Mouse (Mus musculus) gastrocnemius, postnatal 10 days (tissue): ENCODE measurements around the gene Tmtc1. TPM values are rescaled to one million over a fixed set of nuclear protein-coding genes. Genes with fewer than 3 reads are reported as not detected.

Experiments
- DNase-seq: peaks from one replicate; pipeline ENCODE4 v3.0.0; 2021; ENCODE audit warnings: mixed read lengths
- total RNA-seq, 2 experiments: library from RNA; stranded (reverse); gene quantifications; 2 replicates each; pipeline ENCODE4 v1.2.3; 2021

Gene Tmtc1
- total RNA-seq, 2 experiments from 2014 or later, result 57.5 to 58.7 TPM

DNA sequence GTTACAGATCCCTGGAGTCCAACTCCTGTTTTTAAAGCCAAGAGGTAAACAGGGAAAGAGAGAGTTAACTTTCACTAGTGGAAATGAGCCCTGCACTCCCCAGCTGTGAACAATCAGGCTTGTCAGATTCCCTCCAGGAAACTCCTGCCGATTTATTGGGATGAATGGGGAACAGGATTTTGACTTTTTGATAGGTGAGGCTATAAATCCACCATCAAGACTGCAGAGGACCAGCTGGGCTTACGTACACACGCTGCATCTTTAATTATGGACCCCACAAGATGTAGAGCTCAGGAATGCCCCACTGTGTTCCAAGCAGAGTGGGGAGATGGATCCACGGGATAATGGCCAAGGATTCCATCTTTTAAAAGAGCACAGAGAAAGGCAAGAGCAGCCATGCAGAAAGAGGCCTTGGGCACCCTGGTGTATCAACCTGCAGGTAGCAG lies 77.1 kb downstream of the Tmtc1 start:
- no peak for DNase-seq

DNA sequence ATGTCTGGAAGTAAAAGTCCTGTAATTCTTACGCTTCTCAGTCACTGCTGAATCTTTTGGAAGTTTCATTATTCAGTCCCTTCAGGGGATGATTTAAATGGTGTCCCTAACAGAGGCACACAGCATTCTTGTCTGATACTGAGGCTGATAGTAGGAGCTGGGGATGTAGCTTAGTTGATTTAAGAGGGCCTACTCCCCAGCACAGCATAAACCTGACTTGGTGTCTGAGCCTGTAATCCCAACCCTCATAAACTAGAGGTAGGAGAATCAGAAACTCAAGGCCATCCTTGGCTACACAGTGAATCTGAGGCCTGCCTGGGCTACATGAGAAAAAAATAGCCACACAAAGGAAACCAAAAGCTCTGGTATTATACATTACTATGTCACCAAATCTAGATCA lies 77.6 kb downstream of the Tmtc1 start:
- no peak for DNase-seq

DNA sequence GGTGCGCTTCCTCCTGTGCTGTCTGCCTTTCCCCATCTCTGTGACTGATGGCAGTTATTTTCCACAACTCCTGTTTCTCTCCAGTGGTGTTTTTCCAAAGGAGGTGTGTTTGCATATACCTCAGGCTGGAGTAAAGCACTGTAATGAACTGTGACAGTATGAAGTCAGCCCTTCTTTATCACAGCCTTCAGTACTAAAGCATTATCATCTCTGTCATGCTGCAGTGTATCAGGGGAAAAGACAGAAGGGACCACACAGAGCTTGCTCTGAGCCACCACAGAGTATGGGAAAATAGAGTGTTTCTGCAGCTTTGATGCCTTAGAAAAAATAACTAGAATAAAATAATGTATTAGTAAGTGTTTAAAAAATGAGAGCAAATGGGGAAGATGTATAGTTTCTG lies 81.0 kb downstream of the Tmtc1 start:
- no peak for DNase-seq

DNA sequence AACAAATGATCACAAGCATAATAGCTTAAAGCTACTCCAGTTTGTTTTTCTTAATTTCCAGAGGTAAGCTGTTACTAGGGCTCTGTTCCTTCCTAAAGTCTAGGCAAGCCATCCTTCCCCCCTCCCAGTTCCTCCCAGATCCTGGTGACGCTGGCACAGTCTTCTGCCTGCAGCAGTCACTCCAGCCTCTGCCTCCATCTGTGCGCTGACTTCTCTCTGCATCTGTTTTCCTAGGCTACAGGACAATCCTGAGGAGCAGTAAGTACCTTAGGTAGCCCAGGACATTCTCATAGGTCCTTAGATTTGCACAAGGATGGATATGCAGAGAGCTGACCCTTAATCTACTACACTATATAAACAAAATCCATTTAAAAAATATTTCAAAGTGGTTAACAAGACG lies 81.7 kb downstream of the Tmtc1 start:
- no peak for DNase-seq

DNA sequence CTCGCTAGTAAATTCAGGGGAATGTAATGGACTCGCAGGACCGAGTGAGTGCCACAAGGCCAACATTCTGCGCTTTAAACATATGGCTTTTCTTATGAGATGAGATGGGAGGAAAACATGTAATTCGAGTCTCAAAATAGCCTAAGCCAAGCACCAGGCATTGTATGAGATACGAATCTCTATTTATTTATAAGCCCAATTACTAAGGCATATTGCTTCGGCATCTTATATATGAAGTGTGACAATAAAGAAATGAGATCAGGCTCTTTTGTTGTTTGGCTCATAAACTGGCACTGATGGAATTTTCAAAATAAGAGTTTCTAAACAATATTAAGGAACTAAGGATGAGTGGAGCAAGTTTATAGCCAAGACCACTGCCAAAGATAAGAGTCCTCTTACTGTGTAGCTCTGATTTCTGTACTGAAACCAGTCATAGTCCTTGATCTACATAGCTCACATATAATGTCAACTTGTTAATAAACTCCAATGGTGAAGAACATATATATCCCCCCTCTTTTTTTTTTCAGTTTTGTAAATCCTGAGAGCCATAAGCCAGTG lies 84.8 kb downstream of the Tmtc1 start:
- no peak for DNase-seq

DNA sequence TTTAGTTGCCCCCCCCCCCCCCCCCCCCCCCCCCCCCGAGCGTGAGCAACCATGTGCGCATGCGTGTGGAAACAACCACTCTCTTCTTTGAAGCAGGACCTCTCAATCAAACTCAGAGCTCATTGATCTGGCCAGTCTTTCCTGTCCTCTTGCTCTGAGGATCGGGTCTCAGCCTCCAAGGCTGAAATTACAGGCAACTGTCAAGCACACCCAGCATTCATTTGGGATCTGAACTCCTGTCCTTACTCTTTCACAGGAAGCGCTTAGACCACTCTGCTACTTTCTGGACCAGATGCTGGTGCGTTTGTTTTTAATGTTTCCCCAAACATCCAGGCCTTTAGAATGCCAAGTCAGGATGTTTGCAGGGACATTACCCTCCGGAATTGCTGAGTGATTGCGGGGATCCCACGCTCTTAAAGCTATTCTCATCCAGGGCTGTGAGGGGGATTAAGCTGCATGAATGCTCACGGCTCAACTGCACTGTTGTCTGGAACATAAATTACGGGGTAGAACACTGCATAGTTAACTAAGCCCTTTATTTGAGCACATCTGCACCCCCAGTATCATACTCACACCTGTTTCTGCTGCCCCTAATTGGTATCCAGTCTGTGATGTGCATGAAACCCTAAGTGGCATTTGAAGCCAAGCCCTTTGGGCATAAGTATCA lies 85.5 kb downstream of the Tmtc1 start:
- DNase-seq, result no peak

DNA sequence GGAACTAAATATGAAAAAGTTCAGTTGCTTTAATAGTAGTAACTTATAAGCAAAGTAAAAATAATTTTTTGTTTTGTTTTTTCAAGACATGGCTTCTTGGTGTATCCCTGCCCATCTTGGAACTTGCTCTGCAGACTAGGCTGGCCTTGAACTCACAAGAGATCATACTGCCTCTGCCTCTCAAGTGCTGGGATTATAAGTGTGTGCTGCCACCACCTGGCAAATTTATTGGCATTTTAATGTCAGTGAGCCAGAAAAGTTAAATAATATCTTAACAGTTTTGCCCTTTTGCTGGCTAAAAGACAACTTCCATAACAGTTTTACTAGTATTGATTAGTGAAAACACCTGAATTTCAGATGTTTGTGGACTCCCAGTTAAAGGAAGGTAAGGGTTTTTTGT lies 88.0 kb downstream of the Tmtc1 start:
- DNase-seq, result no peak

DNA sequence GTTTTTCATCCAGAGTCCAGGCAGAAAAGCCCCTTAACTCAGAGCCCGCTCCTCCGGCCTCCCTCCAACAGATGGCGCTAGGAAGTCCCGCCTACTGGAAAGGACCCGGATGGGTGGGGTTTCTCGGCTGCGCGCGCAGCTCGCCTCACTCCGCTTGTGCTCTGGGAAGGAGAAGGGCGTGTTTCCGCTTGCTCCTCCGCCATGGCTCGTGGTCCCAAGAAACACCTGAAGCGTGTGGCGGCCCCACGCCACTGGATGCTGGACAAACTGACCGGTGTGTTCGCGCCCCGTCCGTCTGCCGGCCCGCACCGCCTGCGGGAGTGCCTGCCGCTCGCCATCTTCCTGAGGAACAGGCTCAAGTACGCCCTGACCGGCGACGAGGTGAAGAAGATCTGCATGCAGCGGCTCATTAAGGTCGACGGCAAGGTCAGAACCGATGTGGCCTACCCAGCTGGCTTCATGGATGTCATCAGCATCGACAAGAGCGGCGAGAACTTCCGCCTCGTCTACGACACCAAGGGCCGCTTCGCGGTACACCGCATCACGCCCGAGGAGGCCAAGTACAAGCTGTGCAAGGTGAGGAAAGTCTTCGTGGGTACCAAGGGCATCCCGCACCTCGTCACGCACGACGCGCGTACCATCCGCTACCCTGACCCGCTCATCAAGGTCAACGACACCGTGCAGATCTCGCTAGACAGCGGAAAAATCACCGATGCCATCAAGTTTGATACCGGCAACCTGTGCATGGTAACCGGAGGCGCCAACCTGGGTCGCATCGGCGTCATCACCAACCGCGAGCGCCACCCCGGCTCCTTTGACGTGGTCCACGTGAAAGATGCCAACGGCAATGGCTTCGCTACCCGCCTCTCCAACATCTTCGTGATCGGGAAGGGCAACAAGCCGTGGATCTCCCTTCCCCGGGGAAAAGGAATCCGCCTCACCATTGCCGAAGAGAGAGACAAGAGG lies 89.4 kb downstream of the Tmtc1 start:
- peak; percentile 61 for DNase-seq

DNA sequence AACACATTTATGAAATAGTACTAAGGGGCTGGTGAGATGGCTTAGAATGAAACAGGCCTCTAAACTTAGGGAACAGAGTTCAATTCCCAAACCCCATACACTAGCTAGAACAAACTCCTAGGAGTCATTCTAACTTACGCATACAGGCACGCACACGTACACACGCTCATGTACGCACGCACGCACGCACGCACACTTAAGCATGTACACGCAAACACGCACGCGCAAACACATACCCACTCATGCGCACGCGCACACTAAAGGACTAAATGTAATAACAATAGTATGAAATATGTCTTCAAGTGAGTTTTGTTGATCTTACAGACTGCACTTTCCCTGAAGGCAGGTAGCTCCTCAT lies 90.1 kb downstream of the Tmtc1 start:
- no peak for DNase-seq

DNA sequence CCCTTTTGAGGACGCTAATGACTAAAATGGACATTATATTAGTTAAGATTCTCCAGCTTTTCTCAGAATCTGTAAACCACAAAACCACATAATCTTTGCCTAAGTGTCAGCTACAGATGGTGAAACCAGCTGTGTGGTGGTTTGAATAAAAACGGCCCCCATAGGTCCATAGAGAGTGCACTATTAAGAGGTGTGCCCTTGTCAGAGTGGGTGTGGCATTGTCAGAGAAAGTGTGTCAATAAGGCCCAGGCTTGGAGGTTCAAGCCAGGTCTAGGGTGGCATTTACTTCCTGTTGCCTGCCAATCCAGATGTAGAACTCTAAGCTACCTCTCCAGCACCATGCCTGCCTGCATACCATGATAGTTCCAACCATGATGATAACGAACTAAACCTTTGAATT lies 99.2 kb downstream of the Tmtc1 start:
- no peak for DNase-seq

DNA sequence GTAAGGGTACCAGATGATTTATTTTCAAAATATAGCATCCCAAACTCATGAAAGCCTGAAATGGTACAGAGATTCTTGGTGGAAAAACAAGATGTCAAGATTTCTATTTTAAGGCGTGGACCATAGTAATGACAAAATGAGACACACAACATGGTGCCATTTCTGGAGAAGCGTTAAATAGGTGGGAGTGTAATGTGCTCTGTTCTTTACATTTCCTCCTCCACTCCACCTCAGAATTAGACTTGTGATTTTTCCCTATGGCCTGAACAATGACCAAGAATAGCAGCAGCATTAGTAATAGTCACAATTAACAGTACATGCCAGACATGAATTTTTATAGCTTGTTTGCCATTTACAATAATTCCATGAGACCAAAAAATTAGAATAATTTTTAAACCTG lies 102.0 kb downstream of the Tmtc1 start:
- DNase-seq, result no peak

DNA sequence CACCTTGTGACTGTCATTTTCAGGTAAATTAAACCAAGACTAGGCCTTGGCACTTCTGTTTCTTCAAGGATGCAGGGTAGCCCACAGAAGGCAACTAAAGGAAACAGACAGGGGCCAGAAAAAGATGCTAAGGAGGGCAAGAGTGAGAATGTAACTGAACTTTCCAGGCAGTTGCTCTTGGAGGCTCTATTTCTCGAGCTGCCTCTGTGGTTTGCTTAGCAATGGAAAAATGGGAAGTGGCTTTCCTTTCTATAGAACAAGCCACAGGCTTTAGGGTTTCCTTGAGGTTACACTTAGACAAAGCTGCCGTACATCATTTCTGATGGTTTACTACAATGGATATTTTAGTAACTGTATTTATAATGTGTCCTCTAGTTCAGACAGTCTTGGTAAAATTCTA lies 102.4 kb downstream of the Tmtc1 start:
- DNase-seq, result no peak

DNA sequence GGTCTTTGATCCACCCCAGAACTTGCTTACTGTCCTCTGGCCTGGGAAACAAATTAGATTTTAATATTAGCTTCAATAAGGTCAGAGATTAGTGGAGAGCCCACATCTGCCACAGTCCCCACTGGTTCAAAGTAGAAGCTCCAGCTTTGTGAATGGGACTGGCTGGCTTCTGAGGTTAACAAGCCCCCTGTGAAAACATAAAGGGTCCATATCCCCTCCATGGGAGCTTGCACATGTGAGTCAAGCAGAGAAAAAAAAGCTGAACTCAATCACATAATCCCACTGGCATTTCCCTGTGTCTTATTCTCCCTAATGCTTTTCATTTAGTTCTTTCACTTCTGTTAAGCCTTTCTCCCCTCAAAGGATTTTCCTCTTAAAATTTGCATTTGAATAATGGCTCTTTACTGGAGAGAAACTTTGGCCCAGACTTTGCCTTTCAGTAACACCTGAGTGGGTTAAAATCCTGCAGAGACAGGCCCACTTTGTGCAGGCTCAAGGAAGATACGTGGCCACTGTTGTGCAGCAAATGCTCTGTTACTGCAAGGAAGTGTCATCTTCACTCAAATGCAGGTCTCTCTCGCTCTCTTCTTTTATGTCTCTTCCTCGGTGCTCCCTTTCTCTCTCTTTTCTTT lies 105.7 kb downstream of the Tmtc1 start:
- no peak for DNase-seq

DNA sequence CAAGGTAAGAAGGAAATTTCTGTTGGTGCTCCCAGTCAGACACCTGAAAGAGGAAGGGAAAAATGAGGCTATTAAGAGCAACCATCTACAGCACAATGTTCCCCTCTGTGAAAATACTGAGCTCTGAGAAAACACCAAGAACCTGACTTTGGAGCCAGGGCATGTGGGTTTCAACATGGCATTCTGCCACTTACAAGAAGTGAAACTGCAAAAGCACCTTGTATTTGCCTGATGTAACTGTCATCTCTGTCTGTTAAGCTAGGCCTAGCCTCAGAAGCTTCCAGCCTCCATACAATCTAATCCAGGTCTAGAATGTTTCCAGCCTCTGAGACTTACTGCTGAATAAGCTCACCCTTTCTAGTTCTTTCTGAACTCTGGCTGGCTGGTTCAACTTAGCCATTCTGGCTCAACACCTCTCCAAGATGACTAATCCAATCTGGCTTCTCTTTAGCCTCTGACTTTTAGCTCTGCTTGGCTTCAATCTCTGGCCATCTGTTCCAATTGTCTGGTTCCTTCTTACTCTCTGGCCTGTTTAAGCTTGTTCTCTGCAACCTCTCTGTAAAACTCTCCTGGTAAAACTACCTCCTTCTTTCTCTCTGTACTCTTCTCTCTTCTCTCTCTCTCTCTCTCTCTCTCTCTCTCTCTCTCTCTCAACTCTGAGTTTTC lies 107.8 kb downstream of the Tmtc1 start:
- DNase-seq, result no peak

DNA sequence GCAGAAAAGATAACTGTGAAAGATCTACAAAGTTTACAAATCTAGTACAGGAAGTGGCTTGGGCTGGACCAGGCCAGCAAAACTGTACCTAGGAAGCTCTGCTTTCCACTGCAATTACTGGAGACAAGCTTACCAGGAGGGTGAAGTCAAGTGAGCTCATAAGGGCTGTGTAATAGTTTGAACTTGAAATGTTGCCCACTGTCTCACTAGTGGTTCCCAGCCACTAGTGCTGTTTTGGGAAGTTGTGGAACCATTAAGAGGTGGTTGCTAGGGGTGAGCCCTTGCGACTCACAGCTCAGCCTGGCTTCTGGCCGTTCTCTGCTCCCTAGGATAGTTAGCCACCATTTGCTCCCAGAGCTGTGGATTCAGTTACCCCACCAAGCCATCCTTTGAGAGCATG lies 112.3 kb downstream of the Tmtc1 start:
- no peak for DNase-seq

DNA sequence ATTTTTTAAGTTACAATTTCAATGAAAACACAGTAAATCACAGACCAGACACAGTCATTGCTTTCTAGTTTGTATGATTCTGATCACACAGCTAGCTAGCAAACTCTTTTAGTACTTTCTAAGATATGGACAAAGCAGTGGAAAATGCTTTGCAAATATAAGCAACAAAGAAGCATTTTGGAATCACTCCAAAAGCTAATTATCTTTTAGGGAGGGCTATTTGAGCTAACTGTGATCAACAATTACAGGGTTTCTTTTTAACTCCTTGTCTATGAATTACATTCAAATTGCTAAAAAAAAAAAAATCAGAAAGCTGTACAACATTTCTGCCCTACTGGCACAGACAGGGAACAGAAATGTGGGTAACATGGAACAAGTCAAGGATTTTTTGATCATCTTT lies 114.2 kb downstream of the Tmtc1 start:
- DNase-seq, result no peak

DNA sequence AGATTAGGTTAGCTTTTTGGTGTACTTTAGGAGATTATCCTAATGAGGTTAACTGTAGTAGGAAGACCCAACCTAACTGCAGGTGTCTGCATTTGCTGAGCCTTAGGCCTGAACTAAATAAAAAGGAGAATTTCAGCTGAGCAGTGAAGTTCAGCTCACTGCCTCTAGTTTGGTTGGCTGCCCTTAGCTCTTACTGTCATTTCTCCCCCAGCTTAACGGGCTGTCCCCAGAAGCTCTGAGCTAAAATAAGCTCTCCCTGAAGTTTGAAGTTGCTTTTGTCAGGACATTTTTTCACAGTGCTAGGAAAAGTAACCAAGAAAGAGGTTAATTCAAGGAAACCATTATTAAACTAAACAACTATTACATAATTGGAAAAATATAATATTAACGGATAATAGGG lies 115.3 kb downstream of the Tmtc1 start:
- DNase-seq, result no peak

DNA sequence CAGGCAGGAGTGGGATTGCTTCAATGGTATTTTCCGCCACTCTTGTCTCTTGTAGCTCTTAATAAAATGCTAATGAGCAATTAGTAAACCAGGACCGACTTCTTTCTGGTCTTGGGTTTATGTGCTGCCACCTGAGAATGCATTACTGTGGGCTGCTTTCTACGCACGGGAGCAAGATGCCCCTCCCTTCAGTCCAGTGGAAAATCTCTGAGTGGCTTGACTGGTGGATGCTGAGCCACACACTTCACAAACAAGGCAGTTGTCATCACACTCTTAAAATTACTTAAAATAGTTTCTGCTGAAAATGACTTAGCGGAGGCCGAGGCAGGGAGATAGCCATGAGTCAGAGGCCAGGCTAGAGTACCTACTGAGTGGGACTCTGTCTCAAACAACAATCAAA lies 116.1 kb downstream of the Tmtc1 start:
- DNase-seq, result no peak

DNA sequence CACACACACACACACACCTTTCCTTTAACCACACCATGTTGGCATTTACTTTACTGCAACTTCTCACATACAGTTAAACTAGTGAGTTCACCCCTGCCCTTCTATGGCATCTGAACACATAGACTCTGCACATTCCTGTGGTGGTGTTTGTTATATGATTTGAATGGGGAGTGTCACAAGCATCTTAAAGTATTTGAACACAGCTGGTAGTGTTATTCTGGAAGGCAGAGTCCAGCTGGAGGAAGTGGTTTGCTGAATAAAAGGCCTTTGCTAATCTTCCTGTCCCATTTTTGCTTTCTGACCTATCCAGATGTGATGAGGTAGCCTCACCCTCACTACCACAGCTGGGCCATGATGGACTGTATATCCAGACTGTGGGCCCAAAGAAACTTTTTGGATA lies 125.5 kb downstream of the Tmtc1 start:
- no peak for DNase-seq

DNA sequence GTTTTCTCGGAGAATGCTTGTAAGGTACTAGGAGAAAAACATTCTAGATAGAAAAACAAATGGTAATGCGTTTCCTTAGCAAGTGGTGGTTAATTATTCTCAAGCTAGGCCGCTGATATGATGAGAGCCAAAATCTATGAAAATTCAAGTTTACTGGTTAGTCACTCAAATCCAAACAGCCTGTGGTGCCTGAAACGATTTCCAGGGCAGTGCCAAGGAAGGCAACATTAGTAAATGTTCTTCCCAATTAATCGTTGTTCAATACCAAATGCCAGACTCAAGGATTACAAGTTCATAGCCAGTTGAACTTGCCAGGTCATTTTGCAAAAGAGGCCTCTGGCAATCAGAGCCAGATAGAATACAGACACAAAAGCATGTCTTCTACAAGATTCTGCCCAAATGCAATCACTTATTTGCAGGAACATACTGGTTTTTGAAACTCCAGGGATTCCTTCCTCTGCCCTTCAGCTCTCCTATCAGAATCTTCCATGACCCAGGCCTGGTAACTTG lies 128.6 kb downstream of the Tmtc1 start:
- no peak for DNase-seq

DNA sequence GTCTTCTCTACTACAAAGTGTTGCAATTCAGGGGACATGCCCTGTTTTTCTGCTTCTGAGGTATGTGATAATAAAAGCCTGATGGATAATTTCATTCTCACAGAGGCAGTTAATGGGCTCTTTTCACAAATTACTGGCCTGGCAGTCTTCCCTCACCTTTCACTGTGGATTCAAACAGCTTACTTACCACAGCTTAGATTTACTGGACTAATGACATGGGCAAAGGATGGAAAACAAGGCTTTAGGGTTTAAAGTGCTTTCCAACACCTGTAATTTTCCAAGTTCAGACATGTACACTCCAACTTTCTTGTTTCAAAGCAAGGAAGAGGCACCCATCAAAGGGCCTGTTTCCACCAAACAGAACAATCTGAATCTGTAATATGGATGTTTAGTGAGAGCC lies 129.1 kb downstream of the Tmtc1 start:
- no peak for DNase-seq

DNA sequence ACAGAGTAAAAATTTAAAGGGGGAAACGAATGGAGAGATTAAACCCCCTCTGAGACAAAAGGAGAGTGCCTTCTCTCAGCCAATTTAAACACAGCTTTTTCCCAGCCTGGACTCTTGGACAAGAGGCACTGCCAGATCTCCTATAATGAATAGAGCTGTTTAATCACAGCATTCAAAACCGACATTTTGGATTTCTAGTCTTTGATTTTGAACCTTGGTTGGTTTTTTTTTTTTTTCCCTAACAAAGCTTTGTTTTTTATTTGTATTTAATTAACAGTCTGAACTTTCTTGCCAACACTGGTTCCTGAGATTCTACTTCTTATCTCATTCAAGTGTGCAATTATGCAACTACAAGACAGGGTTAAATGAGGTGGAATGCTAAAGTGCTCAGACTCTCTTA lies 133.2 kb downstream of the Tmtc1 start:
- no peak for DNase-seq
